Mouse (Mus musculus) ovary, postnatal 10 days (tissue): ENCODE measurements around the gene Iffo1.

Experiments used
- DNase-seq: peaks from one replicate; pipeline ENCODE4 v3.0.0; 2022; ENCODE audit warnings: low spot score

Gene Iffo1

GRCm38 (mm10) chr6:125195541-125196075 is 50.6 kb downstream of the Iffo1 start:
- no peak for DNase-seq

DNA sequence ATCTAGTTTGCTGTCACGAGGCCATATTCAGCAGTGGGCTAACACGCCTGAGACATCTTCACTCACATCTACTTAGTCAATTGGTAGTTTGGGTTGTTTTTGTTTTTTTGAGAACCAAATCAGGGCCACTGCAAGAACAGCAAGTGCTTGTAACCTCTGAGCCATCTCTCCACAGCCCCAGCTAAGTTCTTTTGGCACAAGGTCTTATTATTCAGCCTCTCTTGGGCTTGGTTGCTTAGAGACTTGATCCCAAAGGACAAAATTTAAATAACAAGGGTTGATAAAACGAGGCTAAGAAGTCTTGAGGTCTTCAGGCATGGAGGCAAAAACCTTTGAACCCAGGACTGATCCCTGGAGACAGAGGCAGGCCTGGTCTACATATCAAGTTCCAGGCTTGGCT is 51.3 kb downstream of the Iffo1 start:
- no peak for DNase-seq

DNA sequence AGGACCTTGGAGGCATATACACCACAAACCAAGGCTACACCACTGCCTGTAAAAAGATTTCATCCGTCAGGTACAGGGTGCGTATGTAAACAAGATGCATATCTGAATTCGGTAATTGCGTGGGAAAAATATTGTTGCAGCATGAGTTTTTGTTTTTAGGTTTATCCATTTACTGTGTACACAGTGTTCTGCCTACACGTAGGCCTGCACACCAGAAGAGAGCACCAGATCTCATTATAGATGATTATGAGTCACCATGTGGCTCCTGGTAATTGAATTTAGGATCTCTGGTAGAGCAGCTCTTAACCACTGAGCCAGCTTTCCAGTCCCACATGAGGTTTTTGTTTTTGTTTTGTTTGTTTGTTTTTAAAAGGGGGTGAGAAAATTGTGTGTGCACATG is 52.1 kb downstream of the Iffo1 start:
- DNase-seq = no peak

DNA sequence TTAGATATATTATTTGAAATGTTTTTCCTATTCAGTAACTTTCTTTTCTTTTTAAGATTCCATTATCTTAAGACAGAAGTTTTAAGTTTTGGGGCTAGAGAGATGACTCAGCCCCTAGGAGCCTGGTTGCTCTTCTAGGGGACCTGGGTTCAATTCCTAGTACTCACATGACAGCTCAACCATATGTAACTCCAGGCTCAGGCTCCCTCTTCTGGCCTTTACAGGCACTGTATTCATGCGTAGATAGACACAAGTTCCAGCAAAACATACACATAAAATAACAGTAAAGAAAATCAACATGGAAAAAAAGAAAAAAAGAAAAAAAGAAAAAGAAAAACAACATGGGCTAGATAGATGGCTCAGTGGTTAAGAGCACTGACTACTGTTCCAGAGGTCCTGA is 65.4 kb downstream of the Iffo1 start:
- no peak for DNase-seq
